29 mouse cellular contexts compared by ENCODE assay signal in genomic region chr12:51399871-51400270, GRCm38 (mm10).
"Had no signal": no experiment of that assay in that cellular context is flagged by ENCODE, and none has a peak within 500 bp of the region (broad histone marks: within the 10 kb centered on the region; RNA-seq: fewer than 3 reads in every experiment).

No protein-coding gene starts in this region.

- DNase-seq: cerebellum, adult 2 months; cerebellum, adult 8-10 months; cerebellum, adult 9-10 months; cerebellum, adult 9-11 months; cerebellum, postnatal 10 days; cerebellum, postnatal 14 days; cerebellum, postnatal 25 days; cerebellum, postnatal 36 days; embryo, embryonic 11 days; forebrain, postnatal 0 days; gastrocnemius, adult 2 months; gastrocnemius, postnatal 10 days; gastrocnemius, postnatal 14 days; gastrocnemius, postnatal 25 days; gastrocnemius, postnatal 36 days; heart, adult 11 months; heart, adult 18-20 months; heart, adult 2 months had no signal

- H3K9ac ChIP-seq: embryonic facial prominence, embryonic 12.5 days; embryonic facial prominence, embryonic 13.5 days; embryonic facial prominence, embryonic 15.5 days; forebrain, embryonic 12.5 days; forebrain, embryonic 13.5 days; forebrain, embryonic 15.5 days; forebrain, postnatal 0 days had no signal

- H3K9me3 ChIP-seq: embryonic facial prominence, embryonic 10.5 days; embryonic facial prominence, embryonic 12.5 days; embryonic facial prominence, embryonic 13.5 days; embryonic facial prominence, embryonic 15.5 days; forebrain, embryonic 10.5 days; forebrain, embryonic 12.5 days; forebrain, embryonic 13.5 days; forebrain, embryonic 15.5 days had no signal

- H3K4me3 ChIP-seq: embryonic facial prominence, embryonic 10.5 days; embryonic facial prominence, embryonic 12.5 days; embryonic facial prominence, embryonic 13.5 days; embryonic facial prominence, embryonic 15.5 days; erythroblast, embryonic 14.5 days; forebrain, embryonic 10.5 days; forebrain, embryonic 12.5 days; forebrain, embryonic 13.5 days; forebrain, embryonic 15.5 days; gastrocnemius, adult 2 months; heart, adult 2 months had no signal

- H3K27ac ChIP-seq: embryonic facial prominence, embryonic 10.5 days; embryonic facial prominence, embryonic 12.5 days; embryonic facial prominence, embryonic 13.5 days; embryonic facial prominence, embryonic 15.5 days; forebrain, embryonic 10.5 days; forebrain, embryonic 12.5 days; forebrain, embryonic 13.5 days; forebrain, embryonic 15.5 days; gastrocnemius, adult 2 months; heart, adult 2 months had no signal

- H3K27me3 ChIP-seq: embryonic facial prominence, embryonic 12.5 days; embryonic facial prominence, embryonic 13.5 days; embryonic facial prominence, embryonic 15.5 days; forebrain, embryonic 12.5 days; forebrain, embryonic 13.5 days; forebrain, embryonic 15.5 days had no signal

- H3K4me1 ChIP-seq: embryonic facial prominence, embryonic 10.5 days; embryonic facial prominence, embryonic 12.5 days; embryonic facial prominence, embryonic 13.5 days; embryonic facial prominence, embryonic 15.5 days; forebrain, embryonic 10.5 days; forebrain, embryonic 12.5 days; forebrain, embryonic 13.5 days; forebrain, embryonic 15.5 days had no signal

- H3K4me2 ChIP-seq: embryonic facial prominence, embryonic 12.5 days; embryonic facial prominence, embryonic 13.5 days; embryonic facial prominence, embryonic 15.5 days; forebrain, embryonic 12.5 days; forebrain, embryonic 13.5 days; forebrain, embryonic 15.5 days had no signal

- ATAC-seq: forebrain, embryonic 13.5 days; forebrain, embryonic 14.5 days; forebrain, embryonic 15.5 days; forebrain, embryonic 16.5 days; forebrain, postnatal 0 days had no signal
